ENCODE assay signal across 24 mouse cellular contexts in the genomic region with DNA sequence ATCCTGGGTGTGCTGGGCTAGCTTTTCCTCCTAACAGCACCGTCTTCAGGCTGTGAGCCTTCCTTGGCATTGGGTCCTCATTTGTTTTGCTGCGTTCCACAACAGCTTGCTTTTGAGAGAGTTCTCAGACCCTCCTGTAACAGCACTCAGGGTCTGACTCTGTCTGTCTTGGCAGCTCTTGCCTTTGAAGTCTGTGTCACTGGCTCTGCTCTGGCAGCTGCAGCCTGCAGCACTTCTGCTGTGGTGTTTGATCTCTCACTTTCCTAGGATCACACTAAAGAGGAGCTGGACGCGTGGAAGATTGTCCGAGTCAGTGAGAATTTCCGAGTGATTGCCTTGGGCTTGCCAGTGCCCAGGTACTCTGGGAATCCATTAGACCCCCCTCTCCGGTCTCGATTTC.
DNase-seq lines count a peak whose midpoint lies in the region; ATAC-seq lines count a peak whose summit lies in the region.
"Had no signal": no experiment of that assay in that cellular context is flagged by ENCODE, and none has a peak within 500 bp of the region (broad histone marks: within the 10 kb centered on the region; RNA-seq: fewer than 3 reads in every experiment).

No protein-coding gene starts in this region.

- ATAC-seq in forebrain, embryonic 16.5 days = 0 out of 2 replicates have a peak, but pooled peaks have one; percentile 40
- no peak for ATAC-seq in limb, embryonic 11.5 days (ENCODE audit: insufficient number of reproducible peaks, low FRiP score, low TSS enrichment, low read depth)
- ATAC-seq: hindbrain, embryonic 16.5 days; intestine, embryonic 15.5 days; liver, embryonic 12.5 days had no signal

- no peaks in the 10 kb centered on the region for H3K9me3 ChIP-seq in forebrain, embryonic 16.5 days (ENCODE audit: control insufficient read depth, low read length)
- no peaks in the 10 kb centered on the region; the same call in 1 of the 2 replicates for H3K9me3 ChIP-seq in forebrain, embryonic 10.5 days
- no peaks in the 10 kb centered on the region for H3K9me3 ChIP-seq in limb, embryonic 11.5 days (ENCODE audit: control insufficient read depth, low read length)
- H3K9me3 ChIP-seq: embryonic facial prominence, embryonic 13.5 days; G1E; heart, embryonic 10.5 days; intestine, embryonic 15.5 days; limb, embryonic 13.5 days; liver, embryonic 12.5 days; neural tube, embryonic 12.5 days had no signal

- H3K9ac ChIP-seq in forebrain, embryonic 16.5 days (replicated peaks; ENCODE audit: low read depth, low read length) = no peak overlapping the region
- H3K9ac ChIP-seq in limb, embryonic 11.5 days (ENCODE audit: low read length) = no peak overlapping the region
- H3K9ac ChIP-seq: embryonic facial prominence, embryonic 13.5 days; intestine, embryonic 15.5 days; limb, embryonic 13.5 days; liver, embryonic 12.5 days; neural tube, embryonic 12.5 days had no signal

- H3K4me3 ChIP-seq in forebrain, embryonic 16.5 days (replicated peaks; ENCODE audit: low read length) = no peak overlapping the region
- no peak overlapping the region for H3K4me3 ChIP-seq in forebrain, embryonic 10.5 days
- H3K4me3 ChIP-seq in limb, embryonic 11.5 days (ENCODE audit: low read depth, low read length) = no peak overlapping the region
- H3K4me3 ChIP-seq: embryonic facial prominence, embryonic 13.5 days; heart, embryonic 10.5 days; intestine, embryonic 15.5 days; limb, embryonic 13.5 days; liver, embryonic 12.5 days; neural tube, embryonic 12.5 days had no signal

- no peaks in the 10 kb centered on the region for H3K27me3 ChIP-seq in forebrain, embryonic 16.5 days (replicated peaks; ENCODE audit: control insufficient read depth, insufficient read depth, low read length)
- H3K27me3 ChIP-seq in forebrain, embryonic 10.5 days (ENCODE audit: poor library complexity, severe bottlenecking) = no peaks in the 10 kb centered on the region
- H3K27me3 ChIP-seq in limb, embryonic 11.5 days (ENCODE audit: control insufficient read depth, insufficient read depth, low read length) = no peaks in the 10 kb centered on the region
- H3K27me3 ChIP-seq: CH12.LX; embryonic facial prominence, embryonic 13.5 days; intestine, embryonic 15.5 days; limb, embryonic 13.5 days; liver, embryonic 12.5 days; neural tube, embryonic 12.5 days had no signal

- DNase-seq in forebrain, embryonic 10.5 days (ENCODE audit: extremely low spot score, low spot score) = no peak
- peak; percentile 27 for DNase-seq in Muller cell, postnatal 12 days (ENCODE audit: inconsistent ontology term)
- peak; percentile 43 for DNase-seq in embryo, embryonic 10 days (ENCODE audit: low spot score)
- DNase-seq in limb, embryonic 11.5 days (ENCODE audit: low spot score) = peak; percentile 25
- DNase-seq in ovary, postnatal 14 days (ENCODE audit: low spot score) = no peak
- DNase-seq in left cerebral cortex, adult 18-20 months (ENCODE audit: low spot score in 2 of 2) = no peak
- DNase-seq: adrenal gland, adult 8-10 months; B cell, adult 2 months; cerebellum, adult 8-10 months; kidney, adult 8-10 months; kidney, postnatal 10 days; lung, adult 18-20 months; thymus, adult 2 months; thymus, postnatal 4 days had no signal

- WGBS in forebrain, embryonic 16.5 days = 70% methylated on average over 8 of the region's 8 CpGs
- 86% methylated on average over 8 of the region's 8 CpGs for WGBS in forebrain, embryonic 10.5 days
- 27% methylated on average over 8 of the region's 8 CpGs for WGBS in limb, embryonic 11.5 days

- H3K27ac ChIP-seq in forebrain, embryonic 16.5 days (ENCODE audit: low read length) = peak overlapping the region; percentile 9; the same call in 1 of the 2 replicates
- H3K27ac ChIP-seq in forebrain, embryonic 10.5 days = no peak overlapping the region
- no peak overlapping the region for H3K27ac ChIP-seq in limb, embryonic 11.5 days (replicated peaks; ENCODE audit: low read depth, low read length)
- H3K27ac ChIP-seq: embryonic facial prominence, embryonic 13.5 days; heart, embryonic 10.5 days; intestine, embryonic 15.5 days; limb, embryonic 13.5 days; liver, embryonic 12.5 days; neural tube, embryonic 12.5 days had no signal

- H3K4me2 ChIP-seq in forebrain, embryonic 16.5 days (ENCODE audit: low read length) = no peak overlapping the region
- no peak overlapping the region for H3K4me2 ChIP-seq in limb, embryonic 11.5 days (ENCODE audit: low read depth, severe bottlenecking)
- H3K4me2 ChIP-seq: embryonic facial prominence, embryonic 13.5 days; intestine, embryonic 15.5 days; limb, embryonic 13.5 days; liver, embryonic 12.5 days; neural tube, embryonic 12.5 days had no signal

- peaks cover 9% of the 10 kb centered on the region for H3K4me1 ChIP-seq in forebrain, embryonic 16.5 days (replicated peaks; ENCODE audit: control insufficient read depth, insufficient read depth, low read length)
- H3K4me1 ChIP-seq in forebrain, embryonic 10.5 days = no peaks in the 10 kb centered on the region
- no peaks in the 10 kb centered on the region for H3K4me1 ChIP-seq in limb, embryonic 11.5 days (ENCODE audit: control insufficient read depth, insufficient read depth, low read length)
- H3K4me1 ChIP-seq: intestine, embryonic 15.5 days; liver, embryonic 12.5 days; neural tube, embryonic 12.5 days had no signal

- no peaks in the 10 kb centered on the region for H3K36me3 ChIP-seq in forebrain, embryonic 16.5 days (ENCODE audit: control insufficient read depth, insufficient read depth)
- H3K36me3 ChIP-seq in forebrain, embryonic 10.5 days (replicated peaks) = no peaks in the 10 kb centered on the region; the same call in 1 of the 2 replicates
- no peaks in the 10 kb centered on the region for H3K36me3 ChIP-seq in limb, embryonic 11.5 days (ENCODE audit: control insufficient read depth, insufficient read depth, low read length)
- H3K36me3 ChIP-seq: intestine, embryonic 15.5 days; neural tube, embryonic 12.5 days had no signal

Comparison
In these comparisons a context has a peak if more than half of its experiments do, and no peak if none do; other contexts are left out.
1. DNase-seq: peak in Muller cell, postnatal 12 days (single experiment), embryo, embryonic 10 days (single experiment) and limb, embryonic 11.5 days (single experiment); none in forebrain, embryonic 10.5 days (single experiment), ovary, postnatal 14 days (single experiment) and left cerebral cortex, adult 18-20 months (0 of 2).